Mouse (Mus musculus) adrenal gland, adult 18-20 months (tissue): Measurements from ENCODE around the gene Tmem59. TPM values are rescaled to one million over a fixed set of nuclear protein-coding genes. Genes with fewer than 3 reads are reported as not detected.

Source experiments
- DNase-seq, 2 experiments: peaks; one replicate each; pipeline ENCODE4 v3.0.0; 2021 to 2022; ENCODE audit warnings: low spot score in 2 of 2
- total RNA-seq, 2 experiments: library from RNA; stranded (reverse); gene quantifications; 1 replicate in 1 of 2; 2 replicates in 1 of 2; pipeline ENCODE4 v1.2.3; 2021

Tmem59 gene
- total RNA-seq, 2 experiments from 2014 or later: 341 to 403 TPM

GRCm38 (mm10) chr4:107178830-107179490 lies 761 bp downstream of the Tmem59 start, which contains the start of gene Tceanc2:
TSS of gene Tceanc2 (minus strand) at chr4:107179116.
- peak; percentile 60 to 61 for DNase-seq

DNA sequence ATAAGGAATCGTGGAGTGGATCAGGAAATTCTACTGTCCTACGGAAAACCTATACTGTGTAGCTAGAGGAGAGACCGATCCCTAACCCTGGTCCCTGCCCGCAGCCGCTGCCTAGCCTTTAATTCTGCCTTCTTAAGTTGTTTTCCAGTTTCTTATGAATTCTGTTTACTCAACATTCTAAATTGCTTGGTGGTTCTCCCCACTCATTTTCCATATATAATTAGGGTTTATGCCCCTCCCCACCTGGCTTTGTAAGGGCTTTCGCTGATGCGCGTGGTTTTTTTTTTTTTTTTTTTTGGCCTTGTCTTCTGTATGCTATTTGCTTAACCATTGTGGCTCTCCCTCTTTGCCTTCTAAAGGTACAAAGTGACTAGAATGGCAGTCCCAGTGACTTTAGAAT lies 1.4 kb downstream of the Tmem59 start:
- DNase-seq: no peak

DNA sequence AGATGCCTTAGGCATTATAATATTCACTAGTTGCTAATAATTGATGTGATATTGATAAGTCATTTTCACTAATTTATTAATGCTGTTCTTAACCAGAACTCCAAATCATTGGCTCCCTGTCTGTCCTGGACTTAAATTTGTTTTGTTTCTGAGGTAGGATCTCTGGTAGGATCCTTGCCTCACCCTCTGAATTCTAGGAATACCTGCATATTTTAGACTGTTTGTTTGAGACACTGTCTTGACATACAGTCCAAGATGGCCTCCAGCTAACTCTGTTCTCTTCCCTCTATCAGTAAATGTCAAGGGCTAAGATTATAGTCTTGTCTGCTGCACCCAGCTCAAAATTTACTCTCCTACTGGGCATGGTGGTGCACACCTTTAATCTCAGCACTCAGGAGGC lies 2.5 kb downstream of the Tmem59 start:
- no peak for DNase-seq

DNA sequence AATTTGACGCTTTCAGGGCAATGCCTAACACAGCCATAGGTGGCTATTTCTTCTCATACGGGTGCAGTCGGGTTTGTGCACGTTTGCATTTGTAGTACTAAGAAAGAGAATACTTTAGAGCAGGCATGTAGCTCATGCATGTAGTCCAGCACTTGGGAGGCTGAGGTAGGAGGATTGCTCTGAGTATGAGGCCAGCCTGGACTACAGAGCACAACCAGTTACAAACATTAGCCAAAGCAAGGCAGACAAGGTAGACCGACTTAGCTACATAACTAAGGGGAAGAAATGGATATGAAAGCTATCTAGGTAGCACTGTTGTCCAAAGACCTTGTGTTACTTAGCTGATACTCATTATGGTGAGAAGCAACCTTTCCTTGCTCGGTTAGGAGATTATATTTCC lies 3.7 kb downstream of the Tmem59 start:
- DNase-seq: no peak

GRCm38 (mm10) chr4:107182796-107183195 lies 4.6 kb downstream of the Tmem59 start:
- no peak for DNase-seq

GRCm38 (mm10) chr4:107183203-107183602 lies 5.0 kb downstream of the Tmem59 start:
- DNase-seq: no peak

- DNase-seq: no peak
These were observed 7.5 kb downstream of the Tmem59 start for GRCm38 (mm10) chr4:107185703-107186102.

- DNase-seq: no peak
These were observed 15.6 kb downstream of the Tmem59 start for GRCm38 (mm10) chr4:107193841-107194240.

DNA sequence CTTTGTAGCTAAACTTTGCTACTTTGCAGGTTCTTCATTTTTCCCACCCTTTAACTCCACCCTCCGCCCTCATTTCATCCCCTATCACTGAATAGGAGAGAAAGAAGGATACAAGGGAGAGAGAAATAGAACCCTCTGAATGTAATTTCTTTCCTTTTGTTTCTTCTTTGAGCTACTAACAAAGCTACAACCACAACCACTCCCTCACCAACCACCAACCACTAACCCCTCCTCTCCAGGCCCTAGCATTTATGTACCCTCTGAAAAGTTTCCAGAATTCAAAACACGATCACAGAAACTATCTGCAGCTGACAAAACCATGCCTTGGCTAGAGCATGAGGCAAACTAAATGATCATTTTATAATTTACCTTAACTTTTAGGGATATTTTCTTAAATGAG lies 18.3 kb downstream of the Tmem59 start:
- DNase-seq: no peak

- no peak for DNase-seq
These were observed 19.9 kb downstream of the Tmem59 start for GRCm38 (mm10) chr4:107198072-107198471.

DNA sequence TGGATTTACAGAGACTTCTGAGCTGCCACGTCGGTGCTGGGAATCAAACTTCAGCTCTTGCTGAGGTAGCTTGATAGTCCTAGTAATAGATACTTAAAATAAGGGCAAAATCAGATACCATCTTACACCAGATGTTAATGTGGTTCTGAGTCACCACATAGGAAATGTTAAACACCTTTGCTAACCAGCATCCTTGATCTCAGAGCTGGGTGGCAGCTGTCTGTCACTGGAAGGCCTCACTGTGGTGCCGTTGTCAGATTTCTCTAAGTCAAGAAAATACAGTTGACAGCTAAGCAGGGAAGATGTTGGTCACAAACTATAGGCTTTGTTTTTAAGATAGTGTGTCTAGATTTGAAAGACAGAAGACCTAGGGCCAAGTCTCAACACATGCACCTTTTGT lies 23.6 kb downstream of the Tmem59 start:
- DNase-seq: no peak

GRCm38 (mm10) chr4:107203001-107203400 lies 24.8 kb downstream of the Tmem59 start:
- DNase-seq: no peak

- DNase-seq: no peak
These were observed 28.8 kb downstream of the Tmem59 start for GRCm38 (mm10) chr4:107207016-107207415.

DNA sequence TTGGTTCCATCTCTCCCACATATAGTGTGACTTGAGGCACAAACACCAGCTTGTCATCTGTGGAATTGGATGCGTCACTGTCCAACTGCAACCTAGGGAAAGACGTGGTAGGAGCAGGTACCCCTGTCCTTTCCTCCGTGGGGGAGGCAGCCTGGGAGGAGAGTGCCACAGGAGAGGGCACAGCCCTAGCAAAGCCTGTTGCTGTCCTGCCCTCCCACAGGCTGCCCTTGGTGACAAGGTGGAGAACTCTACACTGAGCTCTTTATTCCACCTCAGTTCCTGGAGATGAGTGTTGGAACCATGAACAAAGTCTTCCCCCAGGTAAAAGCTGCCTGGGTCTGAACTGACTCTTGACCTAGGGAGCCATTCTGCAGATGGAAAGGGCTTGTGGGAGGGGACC lies 30.7 kb downstream of the Tmem59 start, which contains the start of gene Ldlrad1:
TSS of gene Ldlrad1 (plus strand) at position 301 of the 400 bp plus-strand sequence.
- no peak for DNase-seq

- no peak for DNase-seq
These were observed 32.4 kb downstream of the Tmem59 start for GRCm38 (mm10) chr4:107210483-107211097.

- no peak for DNase-seq
These were observed 33.3 kb downstream of the Tmem59 start for GRCm38 (mm10) chr4:107211465-107211864.

DNA sequence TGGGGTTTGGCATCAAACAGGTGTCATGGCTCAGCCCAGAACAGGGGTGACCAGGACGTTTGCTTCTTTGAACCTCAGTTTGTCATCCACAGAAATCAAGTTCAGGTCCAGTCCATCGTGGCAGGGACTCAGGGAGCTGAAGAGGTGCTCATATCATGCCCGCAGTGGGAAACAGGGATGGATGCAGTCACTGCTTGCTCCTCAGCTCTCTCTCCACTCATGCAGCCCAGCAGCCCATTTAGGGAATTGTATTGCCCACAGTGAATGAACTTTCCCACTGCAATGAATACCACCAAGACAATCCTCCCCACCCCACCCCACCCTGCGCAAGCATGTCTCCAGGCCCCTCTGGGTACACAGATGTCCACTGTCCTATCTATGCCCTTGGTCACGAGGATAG lies 33.7 kb downstream of the Tmem59 start:
- no peak for DNase-seq

DNA sequence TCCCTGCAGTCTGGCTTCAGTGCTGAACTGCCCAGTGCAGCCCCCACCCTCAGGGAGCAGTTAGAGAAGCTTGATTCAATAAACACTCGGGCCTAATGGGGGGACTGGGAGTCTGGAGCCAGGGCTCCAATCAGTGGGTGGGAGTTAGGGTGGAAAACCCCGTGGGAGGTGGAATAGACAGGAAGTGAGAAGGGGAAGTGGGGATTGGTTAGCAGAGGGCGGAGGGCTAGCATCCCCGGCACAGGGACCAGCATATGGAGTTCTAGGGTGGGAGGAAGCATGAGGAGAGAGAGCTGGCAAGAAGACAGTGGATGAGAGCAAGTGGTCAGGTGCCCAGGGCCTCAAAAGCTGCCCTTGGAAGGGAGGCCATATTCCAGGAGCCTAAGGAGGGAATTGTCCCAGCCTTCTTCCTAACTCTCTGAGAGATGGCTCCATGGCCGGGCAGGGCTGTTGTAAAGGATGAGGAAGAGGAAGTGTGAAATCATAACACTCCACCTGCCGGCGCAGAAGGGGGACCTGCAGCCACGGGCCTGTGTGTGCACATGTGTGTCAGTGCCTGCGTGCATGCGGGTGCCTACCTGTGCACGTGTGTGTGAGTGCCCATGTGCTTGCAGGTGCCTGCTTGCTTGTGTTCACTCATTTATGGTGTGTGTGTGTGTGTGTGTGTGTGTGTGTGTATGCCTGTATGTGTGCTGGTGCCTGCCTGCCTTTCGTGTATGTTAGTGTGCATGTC lies 35.2 kb downstream of the Tmem59 start:
- DNase-seq: no peak

GRCm38 (mm10) chr4:107217574-107217973 lies 39.4 kb downstream of the Tmem59 start:
- no peak for DNase-seq

DNA sequence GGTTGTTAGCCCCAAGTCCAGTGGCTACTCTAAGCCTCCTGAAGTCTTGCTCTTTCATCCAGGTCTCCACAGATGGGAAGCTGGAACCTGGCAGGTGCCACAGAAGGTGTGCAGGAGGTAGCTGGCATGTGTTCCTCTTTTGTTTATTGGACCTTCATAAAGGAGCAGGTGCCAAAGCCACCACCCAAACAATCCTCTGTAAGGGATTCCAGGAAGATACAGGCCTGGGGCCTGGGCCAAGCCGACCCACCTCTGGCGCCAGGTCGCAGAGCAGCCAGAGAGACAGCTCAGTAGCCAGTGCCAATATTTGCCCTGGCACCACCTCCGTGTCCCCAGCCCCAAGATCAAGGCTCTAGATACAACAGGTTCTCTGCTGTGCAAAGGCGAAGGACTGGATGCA lies 43.3 kb downstream of the Tmem59 start:
- no peak for DNase-seq

DNA sequence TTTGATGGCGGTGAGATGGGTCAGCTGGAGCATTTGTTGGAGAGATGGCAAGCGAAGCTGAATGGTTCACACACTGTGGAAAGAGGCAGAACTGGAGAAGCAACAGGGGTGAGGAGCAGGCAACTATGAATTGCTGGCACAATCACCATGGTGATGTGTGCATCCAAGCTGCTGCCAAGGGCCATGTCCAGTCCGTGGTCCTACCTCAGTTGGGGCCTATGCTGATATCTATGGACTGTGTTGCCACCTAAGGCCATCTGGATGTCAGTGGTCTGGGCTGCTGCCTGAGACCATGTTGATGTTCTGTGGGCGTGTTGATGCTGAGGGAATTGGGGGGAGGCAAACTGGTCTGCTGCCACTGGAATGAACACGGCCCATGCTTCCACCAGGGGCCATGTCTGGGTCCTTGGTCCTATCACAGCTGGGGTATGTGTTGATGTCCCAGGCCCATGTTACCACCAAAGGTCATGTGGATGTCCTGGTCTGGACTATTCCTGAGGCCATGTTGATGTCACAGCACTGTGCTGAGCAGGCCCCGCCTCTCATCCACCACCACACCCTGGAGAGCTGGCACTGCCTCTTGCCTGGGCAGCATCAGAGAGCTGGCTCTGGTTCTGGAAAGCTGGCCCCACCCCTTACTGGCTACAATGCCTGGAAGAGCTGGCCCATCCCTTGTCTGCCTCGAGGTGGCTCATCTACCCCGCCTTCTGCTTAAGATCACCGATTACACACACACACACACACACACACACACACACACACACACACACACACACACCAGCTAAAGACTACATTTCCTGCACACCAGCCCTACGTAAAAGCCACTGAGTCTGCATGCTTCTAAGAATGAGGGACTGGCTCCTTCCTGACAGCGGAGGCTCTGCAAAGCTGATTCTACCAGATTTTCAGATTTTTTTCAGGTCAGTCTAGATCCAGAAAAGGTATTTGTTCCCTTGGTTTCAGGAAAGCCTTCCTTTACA lies 45.3 kb downstream of the Tmem59 start:
- DNase-seq: no peak
